Mouse (Mus musculus): ENCODE measurements around the gene Dgkg.

- TF ChIP-seq CTCF (IDR thresholded peaks at IDR 0.05; ENCODE audit: low read depth) (no peak), EP300 (IDR thresholded peaks at IDR 0.05; ENCODE audit: low read depth) (no peak)
Measured at GRCm38 (mm10) chr16:22531834-22532233, 125.2 kb downstream of the Dgkg start.
